Mouse (Mus musculus) liver, embryonic 14.5 days (tissue): ENCODE results near the gene E2f2.

Experiments used
- CTCF ChIP-seq: IDR thresholded peaks from 2 replicates; pipeline ENCODE4 v1.5.1; 2016; ENCODE audit warnings: antibody characterized with exemption, low read depth, control low read depth
- EP300 ChIP-seq: IDR thresholded peaks from 2 replicates; pipeline ENCODE4 v1.6.1; 2016; ENCODE audit warnings: antibody characterized with exemption, low read depth

GRCm38 (mm10) chr4:136154462-136154861, 17.7 kb upstream of the E2f2 start:
- no peak for TF ChIP-seq CTCF
- TF ChIP-seq EP300: no peak
